Mouse (Mus musculus) forebrain, embryonic 11.5 days (tissue): ENCODE data around the gene Zcwpw1. TPM values are rescaled to one million over a fixed set of nuclear protein-coding genes. Genes with fewer than 3 reads are reported as not detected.

ENCODE experiments used
- ATAC-seq: fragments of 200-750 bp; cut with Nextera tagmentation; replicated peaks from 2 replicates; pipeline ENCODE4 v1.8.0; 2017; ENCODE audit warnings: moderate TSS enrichment; ENCODE audit not compliant: low FRiP score
- DNase-seq: peaks from one replicate; pipeline ENCODE4 v3.0.0-alpha.2; 2017; ENCODE audit warnings: low spot score
- H3K27ac ChIP-seq: fragments of 300-500 bp; sonication (generic); 2 replicates; pipeline ENCODE4 v1.5.1; 2014; ENCODE audit warnings: low read depth, low read length
- H3K27me3 ChIP-seq: fragments of 300-500 bp; sonication (generic); 2 replicates; pipeline ENCODE4 v1.6.1; 2014; ENCODE audit warnings: mild to moderate bottlenecking, low read length, mixed read lengths; ENCODE audit not compliant: control insufficient read depth, insufficient read depth
- H3K36me3 ChIP-seq: fragments of 300-500 bp; sonication (generic); 2 replicates; pipeline ENCODE4 v1.6.1; 2014; ENCODE audit warnings: mild to moderate bottlenecking, low read length, moderate library complexity, mixed read lengths; ENCODE audit not compliant: control insufficient read depth, insufficient read depth
- H3K4me1 ChIP-seq: fragments of 300-500 bp; sonication (generic); replicated peaks from 2 replicates; pipeline ENCODE4 v1.6.1; 2014; ENCODE audit warnings: low read length, mixed read lengths; ENCODE audit not compliant: control insufficient read depth, insufficient read depth
- H3K4me2 ChIP-seq: fragments of 300-500 bp; sonication (generic); 2 replicates; pipeline ENCODE4 v1.6.1; 2014; ENCODE audit warnings: low read depth, mild to moderate bottlenecking, low read length, moderate library complexity, mixed read lengths; ENCODE audit not compliant: severe bottlenecking
- H3K4me3 ChIP-seq: fragments of 300-500 bp; sonication (generic); 2 replicates; pipeline ENCODE4 v1.5.1; 2014; ENCODE audit warnings: low read depth, low read length
- H3K9ac ChIP-seq: fragments of 300-500 bp; sonication (generic); 2 replicates; pipeline ENCODE4 v1.6.1; 2014; ENCODE audit warnings: low read length
- H3K9me3 ChIP-seq: fragments of 300-500 bp; sonication (generic); 2 replicates; pipeline ENCODE4 v1.6.1; 2016; ENCODE audit warnings: low read length, mixed read lengths; ENCODE audit not compliant: control insufficient read depth
- WGBS: fragments of 180-500 bp; shearing (Covaris S2); extraction: QIAGEN DNeasy Blood & Tissue Kit; methylation state at CpG from one replicate; pipeline ENCODE4 v1.1.7; 2014; 5-methylcytosine and 5-hydroxymethylcytosine counted together
- polyA plus RNA-seq: library from polyadenylated mRNA; unstranded; fragments of >200 nt; fragmentation: Nextera tagmentation; extraction: Ambion mirVana; gene quantifications from 2 replicates; pipeline ENCODE4 v1.2.1, GENCODE M21; 2014

Zcwpw1 gene
- polyA plus RNA-seq, 1 experiment from 2014 or later, result 21.2 TPM

- Histone ChIP-seq H3K4me2 (no peak overlapping the region), H3K9ac (no peak overlapping the region), H3K9me3 (no peaks in the 10 kb centered on the region), H3K36me3 (no peaks in the 10 kb centered on the region), H3K27me3 (no peaks in the 10 kb centered on the region), H3K4me1 (no peaks in the 10 kb centered on the region), H3K4me3 (no peak overlapping the region), H3K27ac (no peak overlapping the region)
- DNase-seq (no peak), ATAC-seq (no peak)
- WGBS, result 90% methylated on average over 5 of the region's 5 CpGs
Measured at GRCm38 (mm10) chr5:137808316-137808715, 20.7 kb downstream of the Zcwpw1 start.

- Histone ChIP-seq H3K4me1 (no peaks in the 10 kb centered on the region), H3K4me2 (no peak overlapping the region), H3K9me3 (no peaks in the 10 kb centered on the region), H3K4me3 (no peak overlapping the region), H3K27ac (no peak overlapping the region), H3K9ac (no peak overlapping the region), H3K27me3 (no peaks in the 10 kb centered on the region), H3K36me3 (no peaks in the 10 kb centered on the region)
- WGBS, result 81% methylated on average over 4 of the region's 4 CpGs
- DNase-seq (no peak), ATAC-seq (no peak)
Measured at GRCm38 (mm10) chr5:137817466-137818222, 30.0 kb downstream of the Zcwpw1 start.

GRCm38 (mm10) chr5:137822126-137822525, 34.5 kb downstream of the Zcwpw1 start:
- 71% methylated on average over 4 of the region's 4 CpGs for WGBS
- no peaks in the 10 kb centered on the region for H3K4me1 ChIP-seq
- H3K9ac ChIP-seq, result no peak overlapping the region
- H3K36me3 ChIP-seq, result no peaks in the 10 kb centered on the region
- DNase-seq (no peak), ATAC-seq (no peak)
- no peak overlapping the region for H3K27ac ChIP-seq
- H3K4me3 ChIP-seq, result no peak overlapping the region
- no peaks in the 10 kb centered on the region for H3K9me3 ChIP-seq
- no peak overlapping the region for H3K4me2 ChIP-seq
- H3K27me3 ChIP-seq, result no peaks in the 10 kb centered on the region

GRCm38 (mm10) chr5:137822602-137823001, 35.0 kb downstream of the Zcwpw1 start:
- Histone ChIP-seq H3K27ac (no peak overlapping the region), H3K4me2 (no peak overlapping the region), H3K9me3 (no peaks in the 10 kb centered on the region), H3K4me1 (no peaks in the 10 kb centered on the region), H3K27me3 (no peaks in the 10 kb centered on the region), H3K4me3 (no peak overlapping the region), H3K36me3 (no peaks in the 10 kb centered on the region), H3K9ac (no peak overlapping the region)
- no peak for ATAC-seq
- no peak for DNase-seq
- 85% methylated on average over 1 of the region's 1 CpGs for WGBS

- Histone ChIP-seq H3K9ac (no peak overlapping the region), H3K4me3 (no peak overlapping the region), H3K9me3 (no peaks in the 10 kb centered on the region), H3K27ac (no peak overlapping the region), H3K4me1 (no peaks in the 10 kb centered on the region), H3K4me2 (no peak overlapping the region), H3K27me3 (no peaks in the 10 kb centered on the region), H3K36me3 (no peaks in the 10 kb centered on the region)
- no peak for DNase-seq
- ATAC-seq, result no peak
- WGBS, result 85% methylated on average over 6 of the region's 6 CpGs
Measured at GRCm38 (mm10) chr5:137823455-137824045, 36.0 kb downstream of the Zcwpw1 start.

GRCm38 (mm10) chr5:137825030-137825429, 37.4 kb downstream of the Zcwpw1 start:
- no peak overlapping the region for H3K4me2 ChIP-seq
- H3K27ac ChIP-seq, result no peak overlapping the region
- H3K27me3 ChIP-seq, result no peaks in the 10 kb centered on the region
- DNase-seq, result no peak
- ATAC-seq, result no peak
- H3K36me3 ChIP-seq, result no peaks in the 10 kb centered on the region
- H3K9ac ChIP-seq, result no peak overlapping the region
- no peaks in the 10 kb centered on the region for H3K4me1 ChIP-seq
- H3K4me3 ChIP-seq, result no peak overlapping the region
- 92% methylated on average over 3 of the region's 3 CpGs for WGBS
- H3K9me3 ChIP-seq, result no peaks in the 10 kb centered on the region

GRCm38 (mm10) chr5:137825971-137826370, 38.4 kb downstream of the Zcwpw1 start:
- Histone ChIP-seq H3K36me3 (no peaks in the 10 kb centered on the region), H3K4me2 (no peak overlapping the region), H3K27me3 (no peaks in the 10 kb centered on the region), H3K9me3 (no peaks in the 10 kb centered on the region), H3K4me3 (no peak overlapping the region), H3K9ac (no peak overlapping the region), H3K27ac (no peak overlapping the region), H3K4me1 (no peaks in the 10 kb centered on the region)
- no peak for DNase-seq
- no peak for ATAC-seq
- 85% methylated on average over 2 of the region's 2 CpGs for WGBS

- DNase-seq, result no peak
- Histone ChIP-seq H3K4me1 (no peaks in the 10 kb centered on the region), H3K27ac (no peak overlapping the region), H3K4me2 (no peak overlapping the region), H3K9ac (no peak overlapping the region), H3K36me3 (no peaks in the 10 kb centered on the region), H3K4me3 (no peak overlapping the region), H3K9me3 (no peaks in the 10 kb centered on the region), H3K27me3 (no peaks in the 10 kb centered on the region)
- ATAC-seq, result no peak
- WGBS, result 74% methylated on average over 7 of the region's 7 CpGs
Measured at GRCm38 (mm10) chr5:137826421-137826820, 38.8 kb downstream of the Zcwpw1 start.

- Histone ChIP-seq H3K9me3 (no peaks in the 10 kb centered on the region), H3K27ac (no peak overlapping the region), H3K4me1 (no peaks in the 10 kb centered on the region), H3K4me2 (no peak overlapping the region), H3K4me3 (no peak overlapping the region), H3K27me3 (no peaks in the 10 kb centered on the region), H3K36me3 (no peaks in the 10 kb centered on the region), H3K9ac (no peak overlapping the region)
- ATAC-seq, result no peak
- 87% methylated on average over 6 of the region's 6 CpGs for WGBS
- no peak for DNase-seq
Measured at GRCm38 (mm10) chr5:137828694-137829093, 41.1 kb downstream of the Zcwpw1 start.
